Mouse (Mus musculus) cortical plate, adult 2 months (tissue): ENCODE results near the gene Pigf.

Experiments
- CTCF ChIP-seq: fragments of 200-500 bp; IDR thresholded peaks from 2 replicates; pipeline ENCODE4 v1.5.1; 2011; ENCODE audit warnings: mild to moderate bottlenecking, control low read depth, low read length; ENCODE audit not compliant: insufficient read depth; ENCODE audit errors: extremely low read depth
- POLR2A ChIP-seq: fragments of 200-500 bp; IDR thresholded peaks from 2 replicates; pipeline ENCODE4 v1.6.1; 2011; ENCODE audit warnings: mild to moderate bottlenecking, low read length, control low read depth; ENCODE audit not compliant: insufficient read depth; ENCODE audit errors: extremely low read depth

GRCm38 (mm10) chr17:87063461-87063860 lies 38.3 kb upstream of the Pigf start:
- TF ChIP-seq CTCF: no peak
- no peak for TF ChIP-seq POLR2A
